Mouse (Mus musculus): ENCODE measurements around the gene Zfp263.

Zfp263 gene

DNA sequence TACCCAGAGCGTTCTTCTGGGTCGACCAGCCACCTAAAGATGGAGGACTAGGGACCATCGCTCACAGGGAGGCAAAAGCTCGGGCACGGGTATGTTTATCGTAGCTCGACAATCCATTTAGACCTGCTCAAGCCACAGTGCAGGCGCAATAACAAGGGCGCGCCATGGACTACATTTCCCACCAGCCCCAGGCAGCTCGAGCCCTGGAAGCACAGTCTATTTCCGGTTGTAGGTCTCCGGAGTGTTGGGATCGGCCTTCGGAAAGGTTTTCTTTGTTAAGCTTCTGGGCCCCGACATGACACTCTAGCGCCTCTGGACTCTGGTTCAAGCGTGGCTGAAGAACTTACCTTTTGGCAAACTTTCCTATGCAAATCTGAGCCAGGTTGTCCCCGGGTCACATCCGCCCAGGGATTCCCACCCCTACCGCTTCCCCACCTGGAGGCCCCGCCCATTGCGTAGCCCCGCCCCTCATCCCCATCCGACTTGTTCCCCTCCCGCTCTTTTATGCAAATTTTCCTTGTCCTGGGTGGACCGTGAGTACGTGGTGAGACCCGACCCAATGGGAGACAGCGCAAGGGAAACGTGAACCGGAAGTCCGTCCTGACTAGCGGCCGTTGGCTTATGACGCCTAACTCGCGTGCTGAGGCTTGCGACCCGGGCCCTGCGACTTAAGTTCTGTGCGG lies at the start of gene Zfp263:
Gene Zfp263 (plus strand): TSS at position 591 of the 683 bp plus-strand sequence.
- peak; percentile 99 for DNase-seq (ENCODE audit: low spot score)

- no peak for DNase-seq (ENCODE audit: low spot score)
Observed at GRCm38 (mm10) chr16:3699281-3699680, 44.6 kb upstream of the Zfp263 start.

DNA sequence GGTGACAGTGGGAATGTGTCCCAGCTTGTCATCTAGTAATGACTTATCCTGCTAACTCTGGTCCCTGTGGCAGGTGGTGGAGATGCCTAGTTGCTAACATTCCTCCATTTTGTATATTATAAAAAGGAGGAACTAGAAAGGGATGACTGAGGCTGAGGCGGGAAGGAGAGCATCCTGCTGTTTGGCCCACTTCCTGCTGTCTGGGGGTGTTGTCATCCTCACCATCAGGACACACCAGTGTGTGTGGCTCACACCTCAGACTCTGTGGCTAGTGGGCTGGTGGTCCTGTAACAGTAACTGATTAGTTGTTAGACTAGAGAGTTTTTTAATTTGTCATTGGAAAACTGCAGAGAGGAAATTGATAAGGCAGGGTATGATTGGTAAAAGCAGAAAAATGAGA lies 43.0 kb upstream of the Zfp263 start:
- DNase-seq (ENCODE audit: low spot score) = no peak

DNA sequence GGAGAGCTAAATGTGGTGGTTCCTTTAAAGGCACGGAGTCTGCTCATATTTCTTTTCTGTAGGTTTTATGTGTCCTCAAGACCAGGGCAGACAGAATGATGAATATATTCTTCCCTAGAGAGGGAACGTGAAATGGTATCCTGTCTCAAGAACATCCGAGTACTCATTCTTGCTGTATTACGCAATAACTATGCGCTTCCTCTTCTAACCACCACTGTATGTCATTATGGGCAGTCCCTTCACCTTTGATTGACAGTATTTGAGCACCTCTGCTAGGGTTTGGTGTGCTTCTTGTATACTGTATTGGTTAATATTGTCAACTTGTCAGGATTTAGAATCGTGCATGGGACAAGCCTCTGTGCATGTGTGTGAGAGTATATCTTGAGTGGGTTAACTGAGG lies 37.2 kb upstream of the Zfp263 start:
- no peak for DNase-seq (ENCODE audit: low spot score)

GRCm38 (mm10) chr16:3714731-3715130 lies 29.2 kb upstream of the Zfp263 start:
- no peak for DNase-seq (ENCODE audit: low spot score)

GRCm38 (mm10) chr16:3717980-3718379 lies 25.9 kb upstream of the Zfp263 start, which contains the start of gene Mefv:
Gene Mefv (minus strand): TSS chr16:3718097.
- DNase-seq (ENCODE audit: low spot score) = no peak

DNA sequence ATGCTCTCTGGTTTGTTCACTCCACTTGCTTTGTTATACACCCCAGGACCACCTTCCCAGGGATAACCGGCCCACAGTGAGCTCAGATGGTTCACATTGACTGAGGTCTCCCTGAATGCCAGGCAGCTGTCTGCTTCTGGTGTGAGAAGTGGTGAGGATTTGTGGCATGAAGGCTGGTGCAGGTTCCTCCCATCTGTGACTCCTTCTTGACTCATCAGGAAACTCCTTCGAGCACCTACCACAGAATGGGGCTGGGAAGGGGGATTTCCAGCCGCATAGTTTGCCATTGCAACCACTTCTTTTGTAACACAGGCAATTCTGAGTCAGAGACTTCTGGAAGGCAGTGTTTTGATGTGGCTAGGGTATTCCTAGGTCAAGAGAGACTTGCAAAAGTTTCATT lies 20.7 kb upstream of the Zfp263 start:
- no peak for DNase-seq (ENCODE audit: low spot score)

DNA sequence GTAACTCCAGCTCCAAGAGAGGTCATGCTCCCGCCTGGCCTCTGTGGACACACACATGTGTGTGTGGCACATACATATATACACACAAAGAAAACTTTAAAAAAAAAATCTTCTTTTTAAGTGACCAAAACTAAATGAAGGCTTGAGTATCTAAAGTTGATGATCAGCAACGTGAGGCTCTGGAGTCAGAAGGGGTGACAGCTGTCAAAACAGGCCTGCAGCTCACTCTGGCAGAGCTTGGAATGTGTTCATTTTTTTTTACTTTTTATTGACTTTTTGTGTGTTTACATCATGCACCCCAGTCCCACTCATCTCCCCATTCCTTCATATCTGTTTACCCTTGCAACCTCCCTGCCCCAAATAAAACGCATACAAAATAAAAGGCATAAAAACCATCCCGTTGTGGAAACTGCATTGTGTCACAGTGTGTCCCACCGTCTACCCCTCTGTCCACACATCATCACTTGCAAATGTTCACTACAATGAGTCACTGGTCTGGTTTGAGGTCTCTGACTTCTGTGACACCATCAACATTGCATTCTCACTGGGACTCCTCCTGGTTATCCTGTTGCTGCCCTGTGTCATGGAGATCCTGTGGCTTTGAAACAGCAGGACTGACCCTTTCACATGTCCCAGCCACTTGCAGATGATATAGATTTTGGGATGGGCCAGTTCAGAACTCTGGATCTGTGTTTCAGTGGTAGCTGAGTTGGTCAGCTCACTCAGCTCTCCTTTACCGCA lies 15.7 kb upstream of the Zfp263 start:
- DNase-seq (ENCODE audit: low spot score) = no peak

DNA sequence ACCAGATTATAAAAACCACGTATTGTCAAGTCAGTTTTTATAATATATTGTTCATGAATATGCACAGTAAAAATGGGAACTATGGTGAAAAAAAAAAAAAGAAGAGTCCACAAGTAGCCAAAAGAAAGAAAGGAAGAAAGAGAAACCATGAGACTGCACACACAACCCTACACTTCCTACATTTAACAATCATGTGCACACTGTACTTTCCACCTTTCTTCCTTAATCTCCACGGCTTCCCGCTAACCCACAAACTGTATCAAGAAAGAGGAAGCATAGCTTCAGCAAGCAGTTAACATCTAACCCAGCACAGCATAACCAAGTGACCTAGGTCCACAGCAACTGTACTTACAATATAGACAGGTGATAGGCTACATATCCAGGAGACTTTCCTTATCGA lies 11.3 kb upstream of the Zfp263 start:
- DNase-seq (ENCODE audit: low spot score) = no peak

DNA sequence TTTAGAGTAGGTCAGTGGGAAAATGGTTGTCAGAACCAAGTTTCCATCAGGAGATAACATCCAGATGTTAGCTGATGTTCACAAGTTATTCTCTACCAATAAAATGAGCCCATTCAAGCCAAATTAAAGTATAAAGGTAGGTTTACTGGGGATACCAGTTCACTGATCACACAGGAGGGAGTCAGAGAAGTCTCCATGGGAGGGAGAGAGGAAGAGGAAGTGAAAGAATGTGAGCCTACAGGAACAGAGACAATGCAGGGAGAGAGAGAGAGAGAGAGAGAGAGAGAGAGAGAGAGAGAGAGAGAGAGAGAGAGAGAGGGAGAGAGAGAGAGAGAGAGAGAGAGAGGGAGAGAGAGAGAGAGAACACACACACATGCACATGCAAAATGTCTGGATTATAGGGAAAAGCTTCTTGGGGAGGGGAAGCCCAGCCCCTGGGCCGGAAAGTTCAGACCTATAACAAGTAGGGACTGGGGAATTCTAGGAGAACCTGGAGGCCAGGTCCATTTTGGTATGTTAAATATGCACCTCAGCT lies 10.6 kb upstream of the Zfp263 start:
- no peak for DNase-seq (ENCODE audit: low spot score)

DNA sequence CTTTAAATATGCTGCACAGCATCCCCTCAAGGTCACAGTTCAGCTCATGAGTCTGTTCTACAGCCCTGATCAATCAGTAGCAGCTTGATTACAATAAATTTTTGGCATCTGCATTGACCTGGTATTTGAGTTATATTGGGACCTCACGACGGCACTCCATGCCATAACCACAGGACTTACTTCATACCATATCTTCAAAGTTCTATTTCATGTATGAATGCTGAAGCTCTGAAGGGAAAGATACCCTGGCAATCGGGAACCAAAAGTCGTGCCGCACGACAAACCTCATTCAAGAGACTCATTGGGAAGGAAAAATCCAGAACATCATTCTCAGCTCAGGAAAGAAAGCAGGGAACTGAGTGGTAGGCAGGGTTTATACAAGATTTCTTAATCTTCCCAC lies 1.4 kb upstream of the Zfp263 start:
- DNase-seq (ENCODE audit: low spot score) = no peak

- no peak for DNase-seq (ENCODE audit: low spot score)
Observed at GRCm38 (mm10) chr16:3744186-3744700, 350 bp downstream of the Zfp263 start.

DNA sequence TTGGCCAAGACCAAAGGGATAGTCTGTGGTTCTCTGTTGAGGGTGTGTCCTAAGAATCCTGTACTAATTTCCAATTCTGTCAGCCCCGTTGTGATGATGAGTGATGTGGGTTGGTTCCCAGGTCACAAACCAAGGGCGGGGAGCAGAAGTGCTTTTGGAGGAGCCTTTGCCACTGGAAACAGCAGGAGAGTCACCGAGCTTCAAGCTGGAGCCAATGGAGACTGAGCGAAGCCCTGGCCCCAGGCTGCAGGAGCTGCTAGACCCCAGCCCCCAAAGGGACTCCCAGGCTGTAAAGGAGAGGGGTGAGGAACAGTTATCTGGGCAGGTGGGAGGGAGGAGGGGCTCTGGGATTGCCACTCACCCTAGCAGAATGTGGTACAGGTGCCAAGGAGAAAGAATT lies 1.8 kb downstream of the Zfp263 start:
- DNase-seq (ENCODE audit: low spot score) = no peak

GRCm38 (mm10) chr16:3748976-3749375 lies 5.1 kb downstream of the Zfp263 start:
- DNase-seq (ENCODE audit: low spot score) = no peak

DNA sequence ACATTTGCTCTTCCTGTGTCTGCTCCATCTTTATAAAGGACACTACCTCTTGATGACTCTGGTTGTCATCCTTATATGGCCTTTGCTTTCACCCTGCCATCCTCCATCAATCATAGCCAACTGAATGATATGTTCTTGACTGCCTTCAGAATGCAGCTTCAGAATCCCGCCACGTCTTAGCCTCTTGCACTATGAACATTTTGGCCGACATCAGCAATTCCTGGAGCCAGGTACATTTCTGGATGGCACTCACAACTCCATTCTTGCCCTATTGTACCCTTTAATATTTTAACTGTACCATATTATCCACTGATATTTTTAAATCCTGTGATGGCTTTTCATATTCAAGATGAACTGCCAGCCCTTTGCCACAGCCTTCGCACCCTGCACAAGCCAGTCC lies 27.7 kb downstream of the Zfp263 start:
- no peak for DNase-seq (ENCODE audit: low spot score)

- no peak for DNase-seq (ENCODE audit: low spot score)
Observed at GRCm38 (mm10) chr16:3776365-3776764, 32.5 kb downstream of the Zfp263 start.

- no peak for DNase-seq (ENCODE audit: low spot score)
Observed at GRCm38 (mm10) chr16:3777986-3778385, 34.1 kb downstream of the Zfp263 start.

- DNase-seq (ENCODE audit: low spot score) = no peak
Observed at GRCm38 (mm10) chr16:3781237-3781636, 37.3 kb downstream of the Zfp263 start.

DNA sequence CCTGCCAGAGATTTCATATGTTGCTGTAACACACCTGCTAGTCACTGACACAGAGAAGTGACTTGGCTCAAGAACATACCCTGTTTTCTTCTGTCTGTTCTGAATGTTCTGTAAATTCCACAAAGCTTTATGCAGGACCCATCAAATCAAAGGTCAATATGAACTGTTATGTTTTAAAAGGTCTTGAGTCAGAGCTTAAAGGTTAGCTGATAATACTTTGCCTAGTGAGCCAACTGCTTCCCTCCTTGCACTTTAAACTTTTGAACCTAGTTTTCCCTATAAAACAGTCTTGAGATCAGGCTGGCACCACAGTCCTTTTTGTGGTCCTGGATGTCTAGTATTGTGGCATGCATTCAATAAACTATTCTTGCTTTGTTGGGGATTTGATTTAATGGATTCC lies 44.5 kb downstream of the Zfp263 start:
- no peak for DNase-seq (ENCODE audit: low spot score)
